Mouse (Mus musculus) layer of hippocampus, adult 18-20 months (tissue): ENCODE measurements around the gene Tnfaip2. TPM values are rescaled to one million over a fixed set of nuclear protein-coding genes. Genes with fewer than 3 reads are reported as not detected.
A peak's percentile ranks its signal among the peaks of the same experiment; 100 is the strongest.

ENCODE experiments used
- DNase-seq, 2 experiments: peaks; one replicate each; pipeline ENCODE4 v3.0.0; 2022; ENCODE audit warnings: low spot score in 2 of 2
- total RNA-seq, 2 experiments: library from RNA; stranded (reverse); gene quantifications; 2 replicates each; pipeline ENCODE4 v1.2.3; 2021

The Tnfaip2 gene
- total RNA-seq, 2 experiments from 2014 or later = 0.30 to 1.7 TPM

DNA sequence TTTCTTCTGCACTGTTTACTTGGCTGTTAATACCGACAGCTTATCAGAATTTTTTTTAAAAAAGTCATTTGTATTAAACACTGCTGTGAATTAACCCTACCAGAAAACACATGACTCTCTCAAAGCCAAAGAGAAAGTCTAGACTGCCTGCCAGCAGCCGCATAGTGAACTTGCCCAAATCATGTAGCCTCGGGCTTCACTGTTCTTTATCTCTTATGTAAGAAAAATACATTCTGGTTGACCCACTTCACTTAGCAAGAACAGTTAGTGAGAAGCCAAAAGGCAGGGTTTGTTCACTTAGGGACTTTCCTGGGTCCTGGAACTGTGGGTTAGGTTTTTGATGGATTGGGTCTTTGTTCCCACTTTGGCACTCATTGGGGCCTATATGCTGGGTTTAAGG lies 29.5 kb downstream of the Tnfaip2 start:
- DNase-seq = no peak

DNA sequence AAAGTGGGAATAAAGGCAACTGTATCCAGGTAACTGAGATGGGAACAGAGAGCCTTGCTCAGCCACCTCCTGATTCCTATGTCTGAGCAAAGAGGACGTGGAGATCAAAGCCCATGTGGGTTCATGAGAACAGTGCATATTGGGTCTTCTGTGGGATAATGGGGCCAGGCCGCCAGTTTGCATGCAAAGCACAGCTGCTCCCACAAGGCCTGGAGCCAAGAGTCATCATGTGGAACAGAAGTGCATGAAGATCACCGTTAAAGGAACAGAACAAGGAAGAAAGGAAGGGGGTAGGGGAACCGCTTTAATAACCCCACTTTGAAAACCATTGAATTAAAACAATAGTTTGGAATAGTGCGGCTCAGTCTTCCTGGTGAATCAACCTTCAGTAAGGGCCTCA lies 30.6 kb downstream of the Tnfaip2 start:
- no peak for DNase-seq

DNA sequence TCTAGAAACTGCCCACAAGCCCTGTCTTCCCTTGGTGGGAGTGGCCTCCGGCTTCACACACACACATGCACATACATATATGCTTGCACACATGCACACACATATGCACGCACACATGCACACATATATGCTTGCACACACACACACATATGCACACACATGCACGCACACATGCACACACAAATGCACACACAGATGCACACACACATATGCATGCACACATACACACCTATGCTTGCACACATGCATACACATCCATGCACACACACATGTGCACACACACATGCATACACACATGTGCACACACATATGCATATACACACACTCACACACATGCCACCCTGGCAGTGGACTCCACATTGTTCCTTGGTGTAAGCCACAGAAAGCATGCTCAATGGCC lies 32.1 kb downstream of the Tnfaip2 start:
- no peak for DNase-seq

DNA sequence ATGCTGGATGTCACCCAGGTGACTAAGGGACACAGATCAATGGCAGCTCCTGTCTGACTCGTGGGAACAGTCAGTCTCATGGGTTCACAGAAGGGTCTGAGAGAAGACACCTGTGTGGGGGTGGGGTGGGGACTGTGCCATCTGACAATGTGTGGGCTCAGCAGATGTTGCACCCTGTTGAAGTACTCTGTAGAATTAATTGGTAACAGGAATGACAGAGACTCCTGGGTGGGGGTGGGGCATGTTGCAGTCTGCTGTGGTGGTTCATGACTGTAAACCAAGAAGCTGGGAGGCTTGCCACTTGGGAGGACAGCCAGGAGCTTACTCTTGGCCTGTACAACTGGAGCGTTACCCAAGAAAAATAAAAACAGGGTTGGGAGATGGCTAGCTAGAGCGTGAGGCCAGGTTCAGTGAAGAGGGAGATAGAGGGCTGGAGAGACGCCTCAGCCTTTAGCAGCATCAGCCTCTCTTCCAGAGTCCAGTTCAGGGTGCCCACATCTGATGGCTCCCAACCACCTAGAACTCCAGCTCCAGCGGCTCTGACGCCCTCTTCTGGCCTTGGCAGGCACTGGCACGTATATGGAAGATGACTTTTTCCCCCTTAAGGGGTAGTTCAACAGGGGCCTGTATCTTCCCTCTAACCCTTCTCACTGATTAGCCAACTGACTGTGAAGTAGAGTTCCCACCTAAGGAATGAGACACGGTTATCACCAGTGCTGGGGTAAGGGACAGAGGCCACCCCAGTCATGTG lies 32.8 kb downstream of the Tnfaip2 start:
- DNase-seq = peak; percentile 14 to 64

DNA sequence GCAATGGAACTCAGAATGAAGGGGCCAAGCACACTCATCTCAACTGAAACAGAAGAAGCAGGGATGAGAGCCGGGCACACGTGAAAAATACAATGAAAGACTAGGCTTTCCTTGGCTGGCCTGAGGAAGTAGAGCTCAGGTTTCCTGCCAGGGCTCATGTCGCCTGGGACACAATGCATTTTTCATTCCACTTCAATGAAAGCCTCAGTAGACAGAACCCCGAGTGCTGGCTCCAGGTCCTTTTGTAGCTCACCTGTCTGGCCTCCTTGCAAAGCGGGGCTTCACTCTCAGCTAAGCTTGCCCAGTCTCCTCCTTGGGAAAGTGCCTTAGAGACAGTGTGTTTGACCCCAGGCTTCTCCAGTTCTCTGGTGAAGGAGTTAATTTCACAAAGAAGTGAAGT lies 36.7 kb downstream of the Tnfaip2 start:
- DNase-seq = no peak

DNA sequence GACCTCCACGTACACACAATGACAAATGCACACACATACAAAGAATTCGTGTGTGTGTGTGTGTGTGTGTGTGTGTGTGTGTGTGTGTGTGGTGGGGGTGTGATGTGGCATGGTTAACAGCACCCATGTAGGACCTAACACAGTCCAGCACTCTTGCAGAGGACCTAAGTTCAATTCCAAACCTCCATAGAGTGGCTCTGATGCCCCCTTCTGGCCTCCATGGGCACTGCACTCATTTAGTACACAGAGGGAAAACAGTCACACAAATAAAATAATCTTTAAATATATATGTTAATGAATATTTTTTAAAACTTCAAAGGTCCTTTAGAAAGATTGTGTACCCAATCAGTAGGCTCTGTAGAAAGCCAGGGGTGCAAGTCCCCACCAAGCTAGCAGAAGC lies 37.6 kb downstream of the Tnfaip2 start:
- DNase-seq = no peak

DNA sequence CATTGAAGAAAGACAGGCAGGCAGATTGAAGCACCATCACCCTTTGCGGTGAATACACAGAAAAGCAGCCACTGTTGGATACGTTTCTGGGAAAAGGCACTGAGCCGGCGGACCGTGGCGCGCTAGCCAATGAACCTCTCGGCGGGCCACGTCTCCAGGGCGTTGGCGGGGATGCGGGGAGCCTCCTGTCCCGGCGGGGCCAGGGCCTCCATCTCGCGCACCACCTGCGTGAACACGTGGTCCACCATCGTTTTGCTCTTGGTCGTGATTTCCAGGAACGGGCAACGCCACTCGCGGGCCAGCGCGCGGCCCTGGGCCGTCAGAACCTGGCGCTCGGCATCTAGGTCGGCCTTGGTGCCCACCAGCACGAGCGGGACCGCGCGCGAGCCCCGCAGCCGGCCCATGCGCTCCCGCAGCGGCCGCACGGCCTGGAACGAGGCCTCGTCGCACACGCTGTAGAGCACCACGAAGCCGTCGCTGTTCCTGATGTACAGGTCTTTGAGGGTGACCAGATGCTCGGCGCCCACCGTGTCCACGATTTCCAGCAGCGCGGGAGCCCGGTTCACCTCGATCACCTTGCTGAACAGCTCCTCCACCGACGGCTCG lies 42.9 kb downstream of the Tnfaip2 start:
- DNase-seq = no peak

DNA sequence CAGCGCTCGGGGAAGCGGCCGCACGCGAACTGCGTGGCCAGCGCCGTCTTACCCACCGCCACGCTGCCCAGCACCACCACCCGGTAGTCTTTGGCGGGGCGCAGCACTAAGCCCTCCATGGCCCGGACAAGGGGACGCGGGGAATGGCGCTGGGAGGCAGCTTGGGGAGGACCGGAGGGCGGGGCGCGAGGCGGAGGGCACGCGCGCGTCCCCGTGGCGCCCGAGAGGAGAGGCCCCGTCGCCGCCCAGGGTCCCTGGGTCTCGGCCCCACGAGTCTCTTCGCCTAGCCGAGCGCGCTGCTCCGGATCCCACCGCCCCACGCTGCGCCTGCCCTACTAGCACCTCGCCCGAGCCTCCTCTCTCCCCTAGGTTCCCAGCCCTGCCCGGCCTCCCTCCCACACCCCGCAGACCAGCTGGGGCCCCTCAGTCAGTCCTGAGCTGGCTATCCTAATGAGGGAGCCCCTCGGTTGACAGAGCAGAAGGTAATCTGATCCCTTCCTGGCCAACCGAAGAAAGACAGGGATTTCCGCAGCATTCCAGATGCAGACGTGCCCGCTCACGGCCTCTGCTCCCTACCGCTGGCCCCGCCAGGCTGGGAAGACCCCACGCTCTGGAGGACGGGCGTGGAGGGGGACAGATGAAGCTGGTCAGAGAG lies 43.5 kb downstream of the Tnfaip2 start, which contains the start of gene Gm266:
Gene Gm266, minus strand, starts transcription at position 172 of the 655 bp plus-strand sequence.
- no peak for DNase-seq

DNA sequence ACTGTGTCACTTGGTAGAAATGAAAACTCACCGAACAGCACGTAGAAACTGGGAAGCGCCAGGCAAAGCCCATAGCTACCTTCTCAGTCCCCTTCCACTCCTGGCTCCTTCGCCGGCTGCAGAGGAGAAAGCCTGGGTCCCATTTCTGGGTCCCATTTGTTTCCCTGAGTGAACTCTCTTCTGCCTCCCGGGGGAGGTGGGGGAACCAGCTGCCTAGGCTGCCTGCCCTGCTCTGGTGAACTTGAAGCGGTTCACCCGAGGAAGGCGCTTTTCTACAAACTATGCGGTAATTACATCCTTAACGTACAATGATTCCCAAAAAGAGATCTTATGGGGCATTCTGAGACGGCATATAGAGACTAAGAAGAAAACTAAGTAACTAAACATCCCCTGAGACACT lies 44.2 kb downstream of the Tnfaip2 start:
- DNase-seq = no peak

DNA sequence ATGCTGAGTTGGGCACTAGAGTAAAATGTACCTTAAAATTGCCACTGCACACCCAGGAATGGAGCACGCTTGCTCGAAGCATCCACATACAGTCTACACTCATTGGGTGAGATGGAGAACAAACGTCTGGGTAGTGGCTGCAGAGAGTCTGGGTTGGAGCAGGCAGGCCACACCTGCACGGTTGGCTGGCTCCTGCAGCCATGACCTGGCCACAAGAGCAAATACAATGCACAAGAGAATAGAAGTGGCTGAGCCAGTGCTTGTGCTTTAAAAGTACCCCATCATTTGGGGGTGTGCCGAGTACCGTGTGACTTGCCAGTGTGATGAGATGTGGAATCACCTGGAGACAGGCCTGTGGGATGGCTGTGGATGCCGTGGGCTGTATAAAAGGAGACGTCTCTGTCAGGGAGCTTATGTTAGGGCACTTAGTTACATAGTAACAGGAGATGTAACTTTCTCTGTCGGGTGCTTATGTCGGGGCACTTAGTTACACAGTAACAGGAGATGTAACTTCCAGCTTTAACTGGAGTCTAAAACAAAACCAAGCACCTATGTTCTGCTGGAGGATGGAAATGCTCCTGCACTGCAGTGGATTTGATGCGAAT lies 47.1 kb downstream of the Tnfaip2 start:
- DNase-seq = no peak

DNA sequence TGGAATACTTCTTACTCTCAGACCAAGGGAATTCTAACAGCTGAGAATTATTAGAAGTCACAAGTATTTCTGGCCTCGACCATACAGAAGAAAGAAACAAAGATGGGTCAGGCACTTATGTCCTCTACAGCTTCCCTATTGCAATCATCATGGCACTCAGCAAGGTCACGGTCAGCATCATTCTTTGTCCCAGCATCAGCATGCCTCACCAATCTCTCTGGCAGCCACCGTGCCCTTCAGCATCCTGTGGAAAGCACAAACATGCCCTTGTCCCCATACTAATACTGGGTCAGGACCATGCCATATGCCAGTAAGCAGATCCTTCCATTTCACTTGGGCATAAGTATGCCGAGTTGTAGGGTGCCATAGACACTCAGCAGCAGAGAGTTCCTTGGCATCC lies 52.7 kb downstream of the Tnfaip2 start:
- no peak for DNase-seq

DNA sequence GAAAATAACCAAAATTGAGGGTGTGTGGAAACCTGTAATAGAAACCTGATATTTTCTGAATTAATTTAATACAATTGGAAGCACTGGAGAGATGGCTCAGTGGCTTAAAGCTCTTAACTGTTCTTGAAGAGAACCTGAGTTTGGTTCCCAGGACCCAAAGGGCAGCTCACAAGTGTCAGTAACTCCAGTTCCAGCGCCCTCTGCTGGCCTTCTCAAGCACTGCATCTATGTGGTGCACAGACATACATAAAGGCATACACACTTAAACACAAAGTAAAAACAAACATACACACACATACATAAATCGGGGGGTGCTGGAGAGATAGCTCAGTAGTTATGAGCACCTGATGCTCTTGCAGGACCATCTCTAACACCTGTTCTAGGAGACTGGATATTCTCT lies 54.8 kb downstream of the Tnfaip2 start:
- no peak for DNase-seq

DNA sequence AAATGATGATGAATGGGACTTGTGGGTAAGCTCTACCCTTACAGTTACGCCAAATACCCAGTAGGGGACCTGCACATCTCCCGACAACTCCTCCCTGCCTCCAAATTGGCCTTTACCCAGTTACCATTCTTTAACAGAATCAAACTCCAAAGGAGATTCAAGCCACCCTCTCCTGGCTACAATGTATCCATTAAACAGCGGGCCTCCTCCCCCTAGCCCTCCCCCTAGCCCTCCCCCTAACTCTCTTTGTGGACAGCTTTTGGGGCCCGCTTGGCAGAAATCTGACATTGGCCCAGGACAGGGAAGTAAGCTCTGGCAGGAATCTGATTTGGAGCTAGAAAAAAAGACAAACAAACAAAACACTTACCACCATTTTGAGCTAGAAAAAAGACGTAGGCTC lies 57.3 kb downstream of the Tnfaip2 start:
- DNase-seq = no peak

DNA sequence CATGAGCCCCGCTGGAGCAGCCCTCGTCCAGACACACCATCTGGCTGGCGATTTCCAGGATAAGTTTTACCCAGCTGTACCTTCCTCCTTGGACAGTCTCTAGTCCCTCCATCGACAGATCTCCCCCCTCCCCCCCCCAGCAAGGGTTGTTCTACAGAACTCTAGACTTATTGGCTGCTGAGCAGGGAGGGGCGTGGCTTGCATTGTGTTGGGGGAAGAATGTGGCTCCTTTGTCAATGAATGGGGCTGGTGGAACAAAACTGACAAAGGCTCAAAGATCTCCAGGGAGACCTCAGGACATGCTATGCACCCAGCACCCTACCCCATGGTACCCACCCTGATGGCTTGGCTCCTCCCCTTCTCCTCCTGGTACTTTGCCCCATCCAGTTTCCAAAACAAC lies 58.5 kb downstream of the Tnfaip2 start:
- no peak for DNase-seq

DNA sequence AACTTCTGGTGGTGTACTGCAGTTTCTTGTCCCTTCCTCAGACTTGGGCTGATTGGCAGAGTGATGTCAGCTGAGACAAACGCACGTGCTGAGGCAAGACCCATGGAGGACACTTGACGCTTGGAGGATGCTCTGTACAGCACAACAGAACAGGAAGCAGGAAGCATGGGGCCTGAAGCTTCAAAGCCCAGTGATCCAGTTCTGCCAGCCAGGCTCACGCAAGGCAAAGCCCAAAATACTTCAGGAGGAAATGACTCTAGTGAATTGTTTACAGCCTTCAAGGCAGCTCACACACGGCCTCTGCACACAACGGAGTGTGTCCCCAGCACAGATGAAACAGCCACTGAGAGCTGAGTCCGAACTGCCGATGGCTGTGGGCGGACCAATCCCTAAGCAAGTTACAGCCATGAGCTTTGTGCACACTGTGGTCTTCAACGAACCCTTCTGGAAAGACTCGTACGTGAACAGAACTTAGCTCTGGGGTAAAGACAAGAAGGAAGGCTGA lies 60.8 kb downstream of the Tnfaip2 start:
- DNase-seq = no peak

DNA sequence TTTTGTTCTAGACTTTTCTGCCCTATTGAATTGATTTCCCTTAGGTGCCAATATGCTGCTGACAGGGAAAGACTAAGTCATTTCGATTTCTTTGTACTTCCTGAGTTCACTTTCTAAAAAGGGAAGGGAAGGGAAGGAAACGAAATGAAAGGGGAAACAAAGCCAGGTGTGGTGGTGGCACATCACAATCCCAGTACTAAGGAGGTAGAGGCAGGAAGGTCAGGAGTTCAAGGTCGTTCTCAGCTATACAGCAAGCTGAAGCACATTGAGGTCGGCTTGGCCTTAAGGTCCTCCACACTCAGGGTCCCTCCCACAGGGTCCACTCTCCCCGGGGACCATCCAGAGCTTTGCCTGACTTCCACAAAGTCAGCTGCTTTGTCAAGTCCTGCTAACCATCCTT lies 61.3 kb downstream of the Tnfaip2 start:
- DNase-seq = no peak

Other genes starting within 250 kb of the Tnfaip2 start
- 1 to 10 TPM; 3.3 to 4.6 TPM for gene Amn, start 171.4 kb upstream of the Tnfaip2 start, total RNA-seq
- gene Cdc42bpb, start 64.8 kb upstream of the Tnfaip2 start, total RNA-seq = 100 to 1,000 TPM; 119 to 124 TPM
- gene Lbhd2, start 35.7 kb upstream of the Tnfaip2 start, total RNA-seq = 1 to 10 TPM in 1 of 2 experiments, under 1 TPM in 1; 0.53 to 1.2 TPM
- gene Exoc3l4, start 25.5 kb upstream of the Tnfaip2 start, total RNA-seq = 1 to 10 TPM; 6.1 to 7.1 TPM
- gene Gm266, start 43.4 kb downstream of the Tnfaip2 start, total RNA-seq = 1 to 10 TPM; 3.7 to 3.9 TPM
- 100 to 1,000 TPM; 254 to 262 TPM for gene Eif5, start 95.5 kb downstream of the Tnfaip2 start, total RNA-seq
- 10 to 100 TPM; 92.2 to 92.3 TPM for gene Mark3, start 132.1 kb downstream of the Tnfaip2 start, total RNA-seq
- gene Ckb, start 229.9 kb downstream of the Tnfaip2 start, total RNA-seq = 1,000 to 10,000 TPM; 1,388 to 1,396 TPM
- gene Trmt61a, start 235.6 kb downstream of the Tnfaip2 start, total RNA-seq = 10 to 100 TPM; 18.5 to 18.8 TPM